13 mouse cellular contexts compared by ENCODE assay signal in the genomic region with DNA sequence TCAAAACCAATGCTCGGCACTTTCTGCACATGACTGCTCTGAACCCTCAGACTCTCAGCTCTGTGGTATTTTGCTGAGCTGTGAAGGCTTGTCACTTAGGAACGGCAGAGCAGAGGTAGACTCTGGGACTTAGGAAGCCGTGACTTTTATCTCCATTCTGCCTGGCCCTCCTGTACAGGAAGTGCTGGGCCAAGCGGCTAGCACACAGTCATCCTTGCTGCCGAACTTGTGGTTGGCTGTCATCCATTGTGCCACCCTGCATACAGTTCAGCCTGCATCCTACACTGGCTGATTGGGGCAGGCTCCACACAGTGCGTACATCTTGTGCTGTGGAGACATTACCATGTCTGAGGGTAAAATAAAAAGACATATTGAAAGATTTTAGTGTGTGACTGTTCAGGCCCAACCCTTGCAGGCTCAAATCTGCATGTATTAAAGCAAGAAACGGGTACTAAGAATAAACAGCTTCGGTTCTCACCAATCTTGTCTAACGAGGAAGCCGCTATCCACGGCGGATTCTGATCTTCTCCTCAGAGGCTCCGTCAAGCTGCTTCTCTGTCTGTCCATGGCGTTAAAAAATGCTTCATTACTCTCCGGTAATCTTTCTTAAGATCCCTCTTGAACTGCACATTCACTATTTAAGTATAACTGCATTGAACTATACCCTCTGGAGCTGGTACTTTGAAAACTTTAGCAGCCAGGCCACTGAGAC. TPM values are rescaled to one million over a fixed set of nuclear protein-coding genes. Genes with fewer than 3 reads are reported as not detected.
DNase-seq lines count a peak whose midpoint lies in the region; ATAC-seq lines count a peak whose summit lies in the region.
"Had no signal": no experiment of that assay in that cellular context is flagged by ENCODE, and none has a peak within 500 bp of the region (broad histone marks: within the 10 kb centered on the region; RNA-seq: fewer than 3 reads in every experiment).

No protein-coding gene starts in this region.

- H3K36me3 ChIP-seq in forebrain, embryonic 16.5 days (ENCODE audit: control insufficient read depth, insufficient read depth) = no peaks in the 10 kb centered on the region
- no peaks in the 10 kb centered on the region for H3K36me3 ChIP-seq in forebrain, embryonic 13.5 days (ENCODE audit: poor library complexity, severe bottlenecking)
- no peaks in the 10 kb centered on the region for H3K36me3 ChIP-seq in midbrain, embryonic 14.5 days (ENCODE audit: control insufficient read depth, insufficient read depth, low read length)
- no peaks in the 10 kb centered on the region for H3K36me3 ChIP-seq in midbrain, embryonic 11.5 days (ENCODE audit: control insufficient read depth, insufficient read depth, low read length)
- H3K36me3 ChIP-seq in liver, embryonic 12.5 days = no peaks in the 10 kb centered on the region
- H3K36me3 ChIP-seq: heart, embryonic 13.5 days had no signal

- H3K4me1 ChIP-seq in forebrain, embryonic 16.5 days (replicated peaks; ENCODE audit: control insufficient read depth, insufficient read depth, low read length) = no peaks in the 10 kb centered on the region; the same call in 1 of the 2 replicates
- H3K4me1 ChIP-seq in forebrain, embryonic 13.5 days = peaks cover under 1% of the 10 kb centered on the region; the same call in 1 of the 2 replicates
- H3K4me1 ChIP-seq in midbrain, embryonic 14.5 days (ENCODE audit: control insufficient read depth, insufficient read depth, low read length) = no peaks in the 10 kb centered on the region
- no peaks in the 10 kb centered on the region for H3K4me1 ChIP-seq in midbrain, embryonic 11.5 days (ENCODE audit: control insufficient read depth, insufficient read depth, low read length)
- H3K4me1 ChIP-seq in liver, embryonic 12.5 days = peaks cover 39% of the 10 kb centered on the region

- no peak overlapping the region for H3K27ac ChIP-seq in forebrain, embryonic 16.5 days (ENCODE audit: low read length)
- H3K27ac ChIP-seq in forebrain, embryonic 13.5 days = no peak overlapping the region
- no peak overlapping the region for H3K27ac ChIP-seq in midbrain, embryonic 14.5 days (replicated peaks; ENCODE audit: low read depth, low read length)
- no peak overlapping the region for H3K27ac ChIP-seq in midbrain, embryonic 11.5 days (ENCODE audit: low read depth, low read length)
- H3K27ac ChIP-seq in liver, embryonic 12.5 days = no peak overlapping the region
- H3K27ac ChIP-seq: heart, embryonic 13.5 days had no signal

- no peak overlapping the region for H3K9ac ChIP-seq in forebrain, embryonic 16.5 days (replicated peaks; ENCODE audit: low read depth, low read length)
- no peak overlapping the region for H3K9ac ChIP-seq in forebrain, embryonic 13.5 days
- H3K9ac ChIP-seq in midbrain, embryonic 14.5 days (replicated peaks; ENCODE audit: low read length) = no peak overlapping the region
- H3K9ac ChIP-seq in midbrain, embryonic 11.5 days (ENCODE audit: low read length) = no peak overlapping the region
- H3K9ac ChIP-seq in liver, embryonic 12.5 days = no peak overlapping the region
- H3K9ac ChIP-seq: heart, embryonic 13.5 days had no signal

- DNase-seq in midbrain, embryonic 14.5 days = peak; percentile 17
- DNase-seq in midbrain, embryonic 11.5 days (ENCODE audit: low spot score, missing footprints) = no peak
- no peak for DNase-seq in cerebellum, postnatal 36 days
- DNase-seq in embryo, embryonic 11 days = no peak
- DNase-seq in lung, adult 18-20 months = no peak
- DNase-seq: cerebellum, postnatal 25 days; kidney, postnatal 36 days; right cerebral cortex, postnatal 25 days had no signal

- H3K27me3 ChIP-seq in forebrain, embryonic 16.5 days (replicated peaks; ENCODE audit: control insufficient read depth, insufficient read depth, low read length) = no peaks in the 10 kb centered on the region
- H3K27me3 ChIP-seq in forebrain, embryonic 13.5 days = no peaks in the 10 kb centered on the region
- H3K27me3 ChIP-seq in midbrain, embryonic 14.5 days (ENCODE audit: control insufficient read depth, insufficient read depth, low read length) = no peaks in the 10 kb centered on the region
- H3K27me3 ChIP-seq in midbrain, embryonic 11.5 days (ENCODE audit: control insufficient read depth, insufficient read depth, low read length) = no peaks in the 10 kb centered on the region
- 0 out of 2 replicates have a peak, but pooled peaks cover 13% of the 10 kb centered on the region for H3K27me3 ChIP-seq in liver, embryonic 12.5 days (replicated peaks)
- H3K27me3 ChIP-seq: heart, embryonic 13.5 days had no signal

- H3K4me2 ChIP-seq in forebrain, embryonic 16.5 days (ENCODE audit: low read length) = no peak overlapping the region
- no peak overlapping the region for H3K4me2 ChIP-seq in forebrain, embryonic 13.5 days
- no peak overlapping the region for H3K4me2 ChIP-seq in midbrain, embryonic 14.5 days (ENCODE audit: low read length)
- H3K4me2 ChIP-seq in midbrain, embryonic 11.5 days = no peak overlapping the region
- H3K4me2 ChIP-seq in liver, embryonic 12.5 days = peak overlapping the region; percentile 14; the same call in 1 of the 2 replicates
- H3K4me2 ChIP-seq: heart, embryonic 13.5 days had no signal

- no peak overlapping the region for H3K4me3 ChIP-seq in forebrain, embryonic 16.5 days (replicated peaks; ENCODE audit: low read length)
- H3K4me3 ChIP-seq in forebrain, embryonic 13.5 days = no peak overlapping the region
- H3K4me3 ChIP-seq in midbrain, embryonic 14.5 days (replicated peaks; ENCODE audit: low read depth, low read length) = no peak overlapping the region
- no peak overlapping the region for H3K4me3 ChIP-seq in midbrain, embryonic 11.5 days (ENCODE audit: low read depth, low read length)
- no peak overlapping the region for H3K4me3 ChIP-seq in liver, embryonic 12.5 days
- H3K4me3 ChIP-seq: erythroblast, embryonic 14.5 days; heart, embryonic 13.5 days had no signal

- peak; percentile 51; the same call in 1 of the 2 replicates for ATAC-seq in forebrain, embryonic 16.5 days
- ATAC-seq in forebrain, embryonic 13.5 days = no peak
- ATAC-seq in midbrain, embryonic 14.5 days (ENCODE audit: low FRiP score, low TSS enrichment) = no peak
- ATAC-seq in midbrain, embryonic 11.5 days (ENCODE audit: low FRiP score) = no peak
- ATAC-seq in liver, embryonic 12.5 days = peak; percentile 72

- WGBS in forebrain, embryonic 16.5 days = 62% methylated on average over 15 of the region's 15 CpGs
- 69% methylated on average over 15 of the region's 15 CpGs for WGBS in forebrain, embryonic 13.5 days
- WGBS in midbrain, embryonic 14.5 days = 81% methylated on average over 15 of the region's 15 CpGs
- whole genome bisulfite sequencing in midbrain, embryonic 11.5 days = 84% methylated on average over 15 of the region's 15 CpGs
- WGBS in liver, embryonic 12.5 days (ENCODE audit: insufficient replicate concordance) = 30% methylated on average over 15 of the region's 15 CpGs

- H3K9me3 ChIP-seq in forebrain, embryonic 16.5 days (ENCODE audit: control insufficient read depth, low read length) = no peaks in the 10 kb centered on the region
- no peaks in the 10 kb centered on the region for H3K9me3 ChIP-seq in forebrain, embryonic 13.5 days (replicated peaks)
- no peaks in the 10 kb centered on the region for H3K9me3 ChIP-seq in midbrain, embryonic 14.5 days (ENCODE audit: control insufficient read depth, low read length)
- no peaks in the 10 kb centered on the region for H3K9me3 ChIP-seq in midbrain, embryonic 11.5 days (ENCODE audit: control insufficient read depth, low read length)
- no peaks in the 10 kb centered on the region for H3K9me3 ChIP-seq in liver, embryonic 12.5 days (replicated peaks)
- H3K9me3 ChIP-seq: heart, embryonic 13.5 days had no signal

RNA-seq across cellular contexts. Expression of gene Bod1, which starts 54.4 kb away (rescaled TPM):
- polyA plus RNA-seq in forebrain, embryonic 16.5 days (2015; fragmentation: Nextera tagmentation; extraction: Ambion mirVana) = 141 and 143 TPM in 2 replicates
- 153 and 157 TPM in 2 replicates for polyA plus RNA-seq in forebrain, embryonic 13.5 days (2015; fragmentation: Nextera tagmentation; extraction: Ambion mirVana)
- polyA plus RNA-seq in midbrain, embryonic 14.5 days (2014; fragmentation: Nextera tagmentation; extraction: Ambion mirVana) = 164 and 168 TPM in 2 replicates
- 148 and 160 TPM in 2 replicates for polyA plus RNA-seq in midbrain, embryonic 11.5 days (2014; fragmentation: Nextera tagmentation; extraction: Ambion mirVana)
- 22.3 and 24.2 TPM in 2 replicates for polyA plus RNA-seq in liver, embryonic 12.5 days (2016; fragmentation: Nextera tagmentation; extraction: Ambion mirVana)

Comparison
In these comparisons a context has a peak if more than half of its experiments do, and no peak if none do; other contexts are left out.
1. ATAC-seq: peak in forebrain, embryonic 16.5 days (single experiment) and liver, embryonic 12.5 days (single experiment); none in forebrain, embryonic 13.5 days (single experiment), midbrain, embryonic 14.5 days (single experiment) and midbrain, embryonic 11.5 days (single experiment).